Mouse (Mus musculus) stomach, embryonic 14.5 days (tissue): Measurements from ENCODE around the gene F3. TPM values are rescaled to one million over a fixed set of nuclear protein-coding genes. Genes with fewer than 3 reads are reported as not detected.
A peak's percentile ranks its signal among the peaks of the same experiment; 100 is the strongest.

Source experiments
- ATAC-seq: fragments of 200-750 bp; cut with Nextera tagmentation; 2 replicates; pipeline ENCODE4 v1.8.0; 2017; ENCODE audit warnings: low read depth, moderate TSS enrichment; ENCODE audit not compliant: insufficient number of reproducible peaks, insufficient read depth, low FRiP score
- H3K27ac ChIP-seq: fragments of 300-500 bp; sonication (generic); 2 replicates; pipeline ENCODE4 v1.5.1; 2014; ENCODE audit warnings: mild to moderate bottlenecking, low read length, moderate library complexity, mixed read lengths
- H3K27me3 ChIP-seq: fragments of 300-500 bp; sonication (generic); 2 replicates; pipeline ENCODE4 v1.6.1; 2014; ENCODE audit warnings: low read length, control low read depth, mixed read lengths; ENCODE audit not compliant: control insufficient read depth, insufficient read depth
- H3K36me3 ChIP-seq: fragments of 300-500 bp; sonication (generic); 2 replicates; pipeline ENCODE4 v1.6.1; 2014; ENCODE audit warnings: mild to moderate bottlenecking, control low read depth, low read length, moderate library complexity, mixed read lengths; ENCODE audit not compliant: control insufficient read depth, insufficient read depth
- H3K4me1 ChIP-seq: fragments of 300-500 bp; sonication (generic); 2 replicates; pipeline ENCODE4 v1.6.1; 2014; ENCODE audit warnings: low read length, control low read depth, mixed read lengths; ENCODE audit not compliant: control insufficient read depth, insufficient read depth
- H3K4me2 ChIP-seq: fragments of 300-500 bp; sonication (generic); replicated peaks from 2 replicates; pipeline ENCODE4 v1.6.1; 2014; ENCODE audit warnings: low read depth, low read length, control low read depth
- H3K4me3 ChIP-seq: fragments of 300-500 bp; sonication (generic); 2 replicates; pipeline ENCODE4 v1.5.1; 2014; ENCODE audit warnings: low read depth, low read length, control low read depth
- H3K9ac ChIP-seq: fragments of 300-500 bp; sonication (generic); replicated peaks from 2 replicates; pipeline ENCODE4 v1.6.1; 2014; ENCODE audit warnings: low read depth, mild to moderate bottlenecking, control low read depth, low read length, moderate library complexity, mixed read lengths
- H3K9me3 ChIP-seq: fragments of 300-500 bp; sonication (generic); 2 replicates; pipeline ENCODE4 v1.6.1; 2016; ENCODE audit warnings: low read depth, low read length, control low read depth; ENCODE audit not compliant: control insufficient read depth
- WGBS: fragments of 180-500 bp; shearing (Covaris S2); extraction: QIAGEN DNeasy Blood & Tissue Kit; methylation state at CpG from one replicate; pipeline ENCODE4 v1.1.7; 2014; 5-methylcytosine and 5-hydroxymethylcytosine counted together
- polyA plus RNA-seq: library from polyadenylated mRNA; unstranded; fragments of >200 nt; fragmentation: Nextera tagmentation; extraction: Ambion mirVana; gene quantifications from 2 replicates; pipeline ENCODE4 v1.2.1, GENCODE M21; 2014

F3 gene
- 22.3 and 24.9 TPM in 2 replicates for polyA plus RNA-seq

- Histone ChIP-seq H3K36me3 (no peaks in the 10 kb centered on the region), H3K4me1 (peaks cover 14% of the 10 kb centered on the region), H3K27me3 (no peaks in the 10 kb centered on the region), H3K4me2 (peak within 1 kb of the TSS; percentile 94), H3K9ac (peak within 1 kb of the TSS; percentile 45), H3K9me3 (no peaks in the 10 kb centered on the region), H3K4me3 (peak within 1 kb of the TSS; percentile 57), H3K27ac (peak within 1 kb of the TSS; percentile 33; the same call in 1 of the 2 replicates)
- ATAC-seq = peak; percentile 86
- WGBS = under 1% methylated on average over 61 of the region's 73 CpGs
Observed at GRCm38 (mm10) chr3:121722971-121723844, at the start of gene F3. Gene F3, plus strand, starts transcription at chr3:121723537.

DNA sequence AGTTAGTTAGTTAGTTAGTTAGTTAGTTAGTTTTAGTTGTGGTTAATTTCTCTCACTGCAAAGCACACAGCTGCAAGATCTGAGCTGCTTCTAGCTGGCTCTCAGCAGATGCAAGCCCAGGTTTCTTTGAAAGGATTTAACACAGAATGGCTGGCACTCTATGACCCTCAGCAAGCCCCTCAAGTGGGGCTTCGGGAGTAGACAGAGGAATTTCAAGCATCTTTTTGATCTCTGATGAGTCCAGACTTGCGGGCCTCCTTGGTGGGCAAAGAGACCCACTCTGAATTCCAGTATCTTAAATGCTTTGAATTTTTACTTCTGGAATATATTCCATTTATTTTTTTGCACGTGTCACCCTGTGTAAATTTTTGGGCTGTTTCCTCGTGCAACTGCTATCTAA, 44.4 kb upstream of the F3 start:
- Histone ChIP-seq H3K36me3 (no peaks in the 10 kb centered on the region), H3K27ac (no peak overlapping the region), H3K4me2 (no peak overlapping the region), H3K4me3 (no peak overlapping the region), H3K9me3 (no peaks in the 10 kb centered on the region), H3K4me1 (no peaks in the 10 kb centered on the region), H3K27me3 (no peaks in the 10 kb centered on the region), H3K9ac (no peak overlapping the region)
- WGBS = 22% methylated on average over 4 of the region's 4 CpGs
- no peak for ATAC-seq

DNA sequence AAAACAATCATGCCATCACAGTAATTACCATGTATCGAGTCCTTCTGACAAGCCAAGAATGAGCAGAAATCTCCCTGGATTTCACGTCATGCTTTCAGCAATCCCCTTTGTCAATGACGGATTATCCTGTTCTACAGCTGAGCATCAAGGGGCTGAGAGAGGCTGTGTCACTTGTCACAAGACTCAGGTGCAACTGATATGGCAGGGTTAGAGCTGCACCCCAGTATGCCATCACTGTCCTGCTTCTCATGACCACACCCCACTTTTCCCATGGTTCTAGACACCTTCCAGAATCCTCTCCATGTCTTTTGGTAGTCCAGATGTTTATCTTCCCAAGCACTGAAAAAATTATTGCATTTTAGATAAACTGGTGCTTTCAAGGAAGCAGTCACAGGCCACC, 43.9 kb upstream of the F3 start:
- 53% methylated on average over 3 of the region's 3 CpGs for WGBS
- H3K27ac ChIP-seq = no peak overlapping the region
- no peaks in the 10 kb centered on the region for H3K27me3 ChIP-seq
- H3K4me3 ChIP-seq = no peak overlapping the region
- no peaks in the 10 kb centered on the region for H3K9me3 ChIP-seq
- ATAC-seq = no peak
- H3K9ac ChIP-seq = no peak overlapping the region
- no peak overlapping the region for H3K4me2 ChIP-seq
- no peaks in the 10 kb centered on the region for H3K36me3 ChIP-seq
- H3K4me1 ChIP-seq = no peaks in the 10 kb centered on the region

GRCm38 (mm10) chr3:121680187-121680586, 43.1 kb upstream of the F3 start:
- Histone ChIP-seq H3K36me3 (no peaks in the 10 kb centered on the region), H3K9me3 (no peaks in the 10 kb centered on the region), H3K9ac (no peak overlapping the region), H3K27ac (no peak overlapping the region), H3K4me3 (no peak overlapping the region), H3K27me3 (no peaks in the 10 kb centered on the region), H3K4me2 (no peak overlapping the region), H3K4me1 (no peaks in the 10 kb centered on the region)
- no peak for ATAC-seq
- 53% methylated on average over 3 of the region's 3 CpGs for WGBS

GRCm38 (mm10) chr3:121682439-121683411, 40.6 kb upstream of the F3 start:
- no peak for ATAC-seq
- Histone ChIP-seq H3K27ac (no peak overlapping the region), H3K36me3 (no peaks in the 10 kb centered on the region), H3K9me3 (no peaks in the 10 kb centered on the region), H3K9ac (no peak overlapping the region), H3K4me1 (no peaks in the 10 kb centered on the region), H3K27me3 (no peaks in the 10 kb centered on the region), H3K4me2 (no peak overlapping the region), H3K4me3 (no peak overlapping the region)
- WGBS = 73% methylated on average over 10 of the region's 10 CpGs

DNA sequence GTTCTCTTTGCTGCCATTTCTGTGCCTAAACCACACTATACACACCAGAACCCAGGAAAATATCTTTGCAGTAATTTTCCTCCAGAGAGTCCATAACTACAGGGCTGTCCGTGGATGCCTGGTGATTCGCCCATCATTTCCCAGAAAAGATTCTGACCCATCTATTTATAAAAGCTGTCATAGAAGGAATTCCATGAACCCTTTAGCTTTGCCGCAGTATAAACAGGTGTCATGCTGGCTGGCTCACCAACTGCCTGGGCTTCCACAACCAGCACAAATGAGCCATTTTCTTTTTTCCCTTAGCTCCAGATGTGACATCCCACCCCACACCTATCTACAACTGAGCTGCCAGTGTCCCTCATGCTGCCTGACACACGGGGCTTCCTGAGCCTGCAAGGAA, 38.8 kb upstream of the F3 start:
- no peak overlapping the region for H3K9ac ChIP-seq
- ATAC-seq = no peak
- no peaks in the 10 kb centered on the region for H3K9me3 ChIP-seq
- no peak overlapping the region for H3K4me3 ChIP-seq
- WGBS = 32% methylated on average over 4 of the region's 4 CpGs
- H3K4me2 ChIP-seq = no peak overlapping the region
- no peaks in the 10 kb centered on the region for H3K4me1 ChIP-seq
- no peaks in the 10 kb centered on the region for H3K36me3 ChIP-seq
- no peak overlapping the region for H3K27ac ChIP-seq
- H3K27me3 ChIP-seq = no peaks in the 10 kb centered on the region

DNA sequence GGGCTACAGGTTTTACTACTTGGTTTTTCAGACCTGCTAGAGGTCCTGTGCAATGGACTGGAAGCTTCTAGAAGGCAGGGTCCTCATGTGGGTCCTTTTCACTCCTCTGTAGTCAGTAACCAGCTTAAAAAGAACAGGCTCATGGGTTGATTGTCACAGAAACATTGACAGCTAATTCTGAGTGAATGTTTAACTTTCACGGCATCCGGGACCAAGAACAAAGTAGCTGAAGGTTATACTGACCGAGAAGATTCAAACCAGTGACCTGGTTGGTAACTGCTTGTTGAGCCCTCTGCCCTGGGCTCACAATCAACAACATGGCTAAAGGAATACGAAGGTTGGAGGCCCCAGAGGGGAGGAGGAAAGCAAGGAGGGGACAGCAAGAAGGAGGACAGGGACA, 38.4 kb upstream of the F3 start:
- Histone ChIP-seq H3K9me3 (no peaks in the 10 kb centered on the region), H3K27me3 (no peaks in the 10 kb centered on the region), H3K36me3 (no peaks in the 10 kb centered on the region), H3K4me2 (no peak overlapping the region), H3K27ac (no peak overlapping the region), H3K4me1 (no peaks in the 10 kb centered on the region), H3K4me3 (no peak overlapping the region), H3K9ac (no peak overlapping the region)
- 61% methylated on average over 4 of the region's 4 CpGs for WGBS
- no peak for ATAC-seq

GRCm38 (mm10) chr3:121685985-121686384, 37.4 kb upstream of the F3 start:
- Histone ChIP-seq H3K4me1 (no peaks in the 10 kb centered on the region), H3K4me2 (no peak overlapping the region), H3K36me3 (no peaks in the 10 kb centered on the region), H3K4me3 (no peak overlapping the region), H3K9ac (no peak overlapping the region), H3K27me3 (no peaks in the 10 kb centered on the region), H3K9me3 (no peaks in the 10 kb centered on the region), H3K27ac (no peak overlapping the region)
- 66% methylated on average over 1 of the region's 1 CpGs for WGBS
- no peak for ATAC-seq
